Mouse (Mus musculus) brown adipose tissue, adult 24 weeks (tissue): ENCODE results near the gene Vmn1r204. TPM values are rescaled to one million over a fixed set of nuclear protein-coding genes. Genes with fewer than 3 reads are reported as not detected.
"Not testable (repeated sequence)": the region's sequence is repeated elsewhere in the genome, so short reads cannot be mapped to it uniquely, and the experiment has no call there.

ENCODE experiments used
- H3K27ac ChIP-seq: fragments of 200-500 bp; replicated peaks from 2 replicates; pipeline ENCODE4 v1.5.1; 2012; ENCODE audit warnings: low read depth, mild to moderate bottlenecking, low read length
- H3K4me1 ChIP-seq: fragments of 200-500 bp; 2 replicates; pipeline ENCODE4 v1.6.1; 2012; ENCODE audit warnings: low read length, mixed read lengths; ENCODE audit not compliant: control insufficient read depth, insufficient read depth, insufficient read length
- H3K4me3 ChIP-seq: fragments of 200-500 bp; 2 replicates; pipeline ENCODE4 v1.5.1; 2012; ENCODE audit warnings: low read depth, mild to moderate bottlenecking, low read length, moderate library complexity; ENCODE audit not compliant: insufficient read depth
- polyA plus RNA-seq: library from polyadenylated mRNA; stranded (reverse); fragments of >200 nt; gene quantifications from 2 replicates; pipeline ENCODE4 v1.2.4, GENCODE M21; 2012; ENCODE audit not compliant: missing spikeins, insufficient read depth, insufficient read length

The Vmn1r204 gene
- not detected in 2 replicates for polyA plus RNA-seq

- not testable (repeated sequence) for H3K27ac ChIP-seq, H3K4me1 ChIP-seq, H3K4me3 ChIP-seq
Measured at GRCm38 (mm10) chr13:22552898-22553297, at the start of gene Vmn1r204. Vmn1r204 (plus strand) TSS chr13:22553198.

- no peak within 1 kb of the TSS for H3K4me3 ChIP-seq
- H3K4me1 ChIP-seq: no peaks in the 10 kb centered on the region
- no peak within 1 kb of the TSS for H3K27ac ChIP-seq
Measured at GRCm38 (mm10) chr13:22505281-22505680, 47.7 kb upstream of the Vmn1r204 start, which contains the start of gene Vmn1r202. Vmn1r202 (minus strand) TSS chr13:22505381.

GRCm38 (mm10) chr13:22517814-22518213 is 35.2 kb upstream of the Vmn1r204 start, which contains the start of gene Vmn1r203:
Vmn1r203 (plus strand) TSS chr13:22518114.
- H3K4me1 ChIP-seq: no peaks in the 10 kb centered on the region
- no peak within 1 kb of the TSS for H3K27ac ChIP-seq
- no peak within 1 kb of the TSS for H3K4me3 ChIP-seq

DNA sequence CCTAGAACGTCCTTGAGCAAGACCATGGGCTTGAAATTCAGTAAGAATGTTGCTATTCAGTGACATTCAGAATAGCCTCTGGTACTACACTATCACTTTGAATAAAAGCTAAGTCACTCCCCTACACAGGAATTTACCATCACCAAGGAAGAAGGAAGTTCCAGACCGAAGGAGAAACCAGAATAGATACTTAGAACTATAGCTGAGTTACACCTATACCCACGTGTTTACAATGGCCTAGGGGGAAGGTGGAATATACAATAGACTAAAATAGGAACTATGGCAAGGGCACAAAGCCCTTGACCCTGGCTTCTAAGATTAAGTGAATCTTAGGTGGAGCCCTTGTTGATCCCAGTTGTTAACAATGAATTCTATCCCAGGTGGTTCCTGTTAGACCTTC is 21.9 kb downstream of the Vmn1r204 start:
- H3K27ac ChIP-seq, H3K4me3 ChIP-seq, H3K4me1 ChIP-seq: not testable (repeated sequence)

GRCm38 (mm10) chr13:22583336-22583735 is 30.3 kb downstream of the Vmn1r204 start:
- H3K4me3 ChIP-seq, H3K27ac ChIP-seq, H3K4me1 ChIP-seq: not testable (repeated sequence)

DNA sequence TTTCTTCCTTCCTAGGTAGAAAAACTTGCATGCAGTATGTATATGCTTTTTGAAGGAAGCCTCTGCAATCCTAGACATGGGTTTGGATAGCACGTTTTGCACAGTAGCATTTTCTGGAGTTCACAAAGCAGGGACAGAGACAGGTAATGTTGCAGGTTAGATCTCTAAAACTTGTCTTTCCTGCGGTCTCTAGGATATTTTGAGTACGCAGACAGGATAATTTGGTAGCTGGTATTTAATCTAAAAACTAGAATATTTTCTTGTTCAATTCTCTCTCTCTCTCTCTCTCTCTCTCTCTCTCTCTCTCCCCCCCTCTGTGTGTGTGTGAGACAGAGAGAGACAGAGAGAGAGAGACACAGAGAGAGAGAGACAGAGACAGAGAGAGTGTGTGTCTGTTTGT is 39.9 kb downstream of the Vmn1r204 start, which contains the start of gene Vmn1r205:
Gene Vmn1r205 (minus strand): TSS at position 101 of the 400 bp plus-strand sequence.
- Histone ChIP-seq H3K4me3 (no peak within 1 kb of the TSS), H3K27ac (no peak within 1 kb of the TSS), H3K4me1 (no peaks in the 10 kb centered on the region)

Other genes starting within 250 kb of the Vmn1r204 start
- gene Vmn1r197, start 228.6 kb upstream of the Vmn1r204 start, polyA plus RNA-seq: not detected in 2 replicates
- gene Vmn1r198, start 202.8 kb upstream of the Vmn1r204 start, polyA plus RNA-seq: not detected in 2 replicates
- not detected in 2 replicates for gene Vmn1r199, start 173.4 kb upstream of the Vmn1r204 start, polyA plus RNA-seq
- not detected in 2 replicates for gene Vmn1r200, start 162.8 kb upstream of the Vmn1r204 start, polyA plus RNA-seq
- gene Vmn1r201, start 81.3 kb upstream of the Vmn1r204 start, polyA plus RNA-seq: not detected in 2 replicates
- not detected in 2 replicates for gene Vmn1r202, start 47.8 kb upstream of the Vmn1r204 start, polyA plus RNA-seq
- gene Vmn1r203, start 35.1 kb upstream of the Vmn1r204 start, polyA plus RNA-seq: not detected in 2 replicates
- gene Vmn1r205, start 39.8 kb downstream of the Vmn1r204 start, polyA plus RNA-seq: not detected in 2 replicates
- gene Vmn1r206, start 71.1 kb downstream of the Vmn1r204 start, polyA plus RNA-seq: not detected in 2 replicates
- gene Vmn1r207-ps, start 176.4 kb downstream of the Vmn1r204 start, polyA plus RNA-seq: not detected in 2 replicates
- not detected in 2 replicates for gene Vmn1r208, start 224.2 kb downstream of the Vmn1r204 start, polyA plus RNA-seq